Mouse (Mus musculus) MEL (cell line): ENCODE results near the gene Emilin2.

Source experiments
- CTCF ChIP-seq, 3 experiments: IDR thresholded peaks in 2 of 3; conservative IDR thresholded peaks in 1 of 3; 2 replicates each; pipeline ENCODE4 v1.5.1; 2011 to 2012; ENCODE audit warnings: low read length in 3 of 3, low read depth in 2 of 3, mild to moderate bottlenecking in 2 of 3, improper control_type of control experiment in 1 of 3, inconsistent platforms in 1 of 3, mixed read lengths in 1 of 3, moderate library complexity in 1 of 3; ENCODE audit not compliant: control insufficient read depth in 1 of 3, insufficient read depth in 1 of 3, poor library complexity in 1 of 3, severe bottlenecking in 1 of 3
- E2F4 ChIP-seq: IDR thresholded peaks from 2 replicates; pipeline ENCODE4 v1.6.1; 2011; ENCODE audit warnings: low read depth, low read length, improper control_type of control experiment, borderline replicate concordance
- EP300 ChIP-seq, 2 experiments: IDR thresholded peaks; 2 replicates each; pipeline ENCODE4 v1.6.1; 2011; ENCODE audit warnings: improper control_type of control experiment in 2 of 2, low read length in 2 of 2, low read depth in 1 of 2, mild to moderate bottlenecking in 1 of 2
- ETS1 ChIP-seq: IDR thresholded peaks from 2 replicates; pipeline ENCODE4 v1.6.1; 2012; ENCODE audit warnings: low read depth, mild to moderate bottlenecking, inconsistent platforms, low read length, improper control_type of control experiment, moderate library complexity
- GATA1 ChIP-seq: IDR thresholded peaks from 2 replicates; pipeline ENCODE4 v1.6.1; 2011; ENCODE audit warnings: low read depth, low read length, improper control_type of control experiment
- MAFK ChIP-seq: IDR thresholded peaks from 2 replicates; pipeline ENCODE4 v1.6.1; 2011; ENCODE audit warnings: low read depth, mild to moderate bottlenecking, low read length, improper control_type of control experiment, borderline replicate concordance
- MAZ ChIP-seq: IDR thresholded peaks from 2 replicates; pipeline ENCODE4 v1.6.1; 2012; ENCODE audit warnings: low read depth, mild to moderate bottlenecking, inconsistent platforms, low read length, improper control_type of control experiment
- MEF2A ChIP-seq: IDR thresholded peaks from 2 replicates; pipeline ENCODE4 v1.6.1; 2014; ENCODE audit warnings: low read depth, mild to moderate bottlenecking, inconsistent platforms, low read length, improper control_type of control experiment; ENCODE audit not compliant: poor library complexity, insufficient replicate concordance, severe bottlenecking; ENCODE audit errors: extremely low read depth
- MYC ChIP-seq: IDR thresholded peaks from 2 replicates; pipeline ENCODE4 v1.6.1; 2011; ENCODE audit warnings: low read depth, mild to moderate bottlenecking, low read length, improper control_type of control experiment, moderate library complexity
- NRF1 ChIP-seq: IDR thresholded peaks from 2 replicates; pipeline ENCODE4 v1.6.1; 2014; ENCODE audit warnings: low read depth, mild to moderate bottlenecking, inconsistent platforms, low read length, improper control_type of control experiment, moderate library complexity; ENCODE audit not compliant: poor library complexity, insufficient read depth, severe bottlenecking
- POLR2A ChIP-seq, 2 experiments: IDR thresholded peaks; 2 replicates each; pipeline ENCODE4 v1.6.1; 2011 to 2012; ENCODE audit warnings: low read length in 2 of 2, mild to moderate bottlenecking in 2 of 2, control low read depth in 1 of 2, improper control_type of control experiment in 1 of 2, low read depth in 1 of 2, moderate library complexity in 1 of 2; ENCODE audit not compliant: control insufficient read depth in 1 of 2, insufficient read depth in 1 of 2, poor library complexity in 1 of 2
- TAL1 ChIP-seq: IDR thresholded peaks from 2 replicates; pipeline ENCODE4 v1.6.1; 2012; ENCODE audit warnings: mild to moderate bottlenecking, inconsistent platforms, low read length, moderate library complexity, mixed read lengths
- USF1 ChIP-seq: IDR thresholded peaks from 2 replicates; pipeline ENCODE4 v1.6.1; 2014; ENCODE audit warnings: low read depth, mild to moderate bottlenecking, inconsistent platforms, low read length, improper control_type of control experiment, moderate library complexity
- ZC3H11A ChIP-seq: IDR thresholded peaks from 2 replicates; pipeline ENCODE4 v1.6.1; 2012; ENCODE audit warnings: low read depth, mild to moderate bottlenecking, inconsistent platforms, low read length, improper control_type of control experiment

DNA sequence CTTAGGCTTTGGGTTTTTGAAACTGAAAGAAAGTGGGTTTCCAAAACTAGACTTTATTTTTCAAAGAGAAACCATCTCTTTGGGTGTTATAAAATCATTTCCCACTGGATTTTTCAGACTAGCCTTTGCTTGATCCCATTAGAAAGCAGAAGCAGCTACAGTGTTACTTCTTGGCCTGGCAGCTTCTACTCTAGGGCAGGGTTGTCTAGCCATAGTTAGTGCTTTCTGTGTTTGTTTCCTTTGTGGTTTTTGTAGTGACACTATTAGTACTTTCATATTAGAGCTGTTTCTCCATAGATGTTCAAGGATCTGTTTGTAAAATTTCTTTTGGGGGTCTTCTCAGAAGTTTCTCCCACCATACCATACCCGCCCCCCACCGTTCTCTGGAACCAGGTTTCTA is 95.5 kb downstream of the Emilin2 start:
- TF ChIP-seq NRF1 (no peak), EP300 (IDR thresholded peaks at IDR 0.05; ENCODE audit: low read depth in 1 of 2, low read length in 2 of 2) (no peak; a peak in 1 of 4 replicates), MYC (no peak), USF1 (no peak), GATA1 (no peak), MAZ (no peak), CTCF (IDR thresholded peaks at IDR 0.05 in 2 of 3, conservative IDR thresholded peaks at IDR 0.05 in 1 of 3; ENCODE audit: control insufficient read depth in 1 of 3, insufficient read depth in 1 of 3, low read depth in 2 of 3, low read length in 3 of 3, poor library complexity in 1 of 3, severe bottlenecking in 1 of 3) (no peak), TAL1 (no peak), ZC3H11A (no peak), POLR2A (IDR thresholded peaks at IDR 0.05; ENCODE audit: control insufficient read depth in 1 of 2, insufficient read depth in 1 of 2, low read depth in 1 of 2, low read length in 2 of 2, poor library complexity in 1 of 2) (no peak), E2F4 (no peak), ETS1 (no peak), MAFK (no peak), MEF2A (no peak)
